In the genomic region with DNA sequence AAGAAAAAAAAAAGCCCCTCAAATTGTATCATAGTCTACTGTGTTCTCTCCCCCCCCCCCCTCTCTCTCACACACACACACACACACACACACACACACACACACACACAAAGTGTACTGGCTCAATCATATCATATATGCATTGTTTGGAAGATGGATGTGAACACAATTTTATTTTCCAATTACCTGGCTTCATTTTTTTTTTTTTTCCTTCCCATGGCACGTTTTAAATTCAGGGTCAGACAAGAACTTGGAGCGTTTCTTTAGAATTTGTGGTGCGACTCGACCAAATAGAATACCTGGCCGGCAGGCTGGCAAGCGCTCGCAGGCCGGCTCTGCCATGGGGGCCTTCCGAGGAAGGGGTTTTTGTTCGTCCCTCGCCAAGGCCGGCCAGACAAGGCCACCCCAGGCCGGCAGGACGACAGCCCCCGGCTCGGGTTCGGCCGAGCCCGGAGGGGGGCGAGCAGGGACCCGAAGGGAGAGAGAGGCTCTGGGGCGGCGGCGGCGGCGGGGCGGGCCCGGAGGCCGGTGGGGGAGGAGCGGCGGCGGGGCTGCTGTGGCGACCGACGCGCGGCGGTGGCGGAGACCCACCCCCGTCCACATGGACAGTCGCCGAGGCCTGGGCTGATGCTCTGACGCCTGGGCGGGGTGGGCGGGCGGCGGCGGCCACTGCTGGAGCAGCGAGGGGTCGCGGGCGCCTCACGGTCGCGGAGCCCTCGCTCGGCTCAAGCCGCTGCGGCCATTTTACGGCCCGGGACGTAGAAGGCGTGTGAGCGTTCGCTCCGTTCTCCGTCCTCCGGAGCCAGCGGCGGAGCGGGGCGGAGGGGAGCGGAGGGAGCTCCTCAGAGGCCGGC, we compare ENCODE assay signal across 8 mouse cellular contexts. TPM values are rescaled to one million over a fixed set of nuclear protein-coding genes. Genes with fewer than 3 reads are reported as not detected.
A peak's percentile ranks its signal among the peaks of the same experiment; 100 is the strongest.
DNase-seq lines count a peak whose midpoint lies in the region; ATAC-seq and TF ChIP-seq lines count a peak whose summit lies in the region.

A gene (plus strand): TSS at position 537 of the 854 bp plus-strand sequence.

- under 1% methylated on average over 57 of the region's 74 CpGs for WGBS in hindbrain, postnatal 0 days

- H3K27me3 ChIP-seq in hindbrain, postnatal 0 days (ENCODE audit: insufficient read depth, low read length) = no peaks in the 10 kb centered on the region

- intact Hi-C loops in left cerebral cortex, postnatal 25 days (cut with DNase I) = loop anchor here (1.0 kb wide), 1 partner anchor 273 kb away; a partner anchor contains a TSS

- no peak for TF ChIP-seq POLR2A in cortical plate, adult 2 months (IDR thresholded peaks at IDR 0.05; ENCODE audit: extremely low read depth, insufficient read depth, low read length)

- peak within 1 kb of the TSS; percentile 100 for H3K9ac ChIP-seq in hindbrain, postnatal 0 days (replicated peaks; ENCODE audit: low read length)

- H3K27ac ChIP-seq in cortical plate, adult 2 months (ENCODE audit: insufficient read depth, low read length) = peak within 1 kb of the TSS; percentile 100
- H3K27ac ChIP-seq in hindbrain, postnatal 0 days = peak within 1 kb of the TSS; percentile 100

- no peaks in the 10 kb centered on the region for H3K9me3 ChIP-seq in hindbrain, postnatal 0 days (ENCODE audit: low read length)

- H3K4me3 ChIP-seq in cortical plate, adult 2 months (ENCODE audit: insufficient read depth, low read length) = peak within 1 kb of the TSS; percentile 96
- peak within 1 kb of the TSS; percentile 96 for H3K4me3 ChIP-seq in hindbrain, postnatal 0 days (ENCODE audit: low read length)

- no peaks in the 10 kb centered on the region for H3K36me3 ChIP-seq in hindbrain, postnatal 0 days (ENCODE audit: insufficient read depth, low read length)

- peaks cover 2% of the 10 kb centered on the region; the same call in 1 of the 2 replicates for H3K4me1 ChIP-seq in cortical plate, adult 2 months (ENCODE audit: control insufficient read depth, insufficient read depth, low read length)
- peaks cover 12% of the 10 kb centered on the region for H3K4me1 ChIP-seq in hindbrain, postnatal 0 days (ENCODE audit: insufficient read depth, low read length)

- ATAC-seq in hindbrain, postnatal 0 days = peak; percentile 92
- peak; percentile 75 for ATAC-seq in megakaryocyte-erythroid progenitor cell, adult 5-6 weeks (replicated peaks; ENCODE audit: low FRiP score, low TSS enrichment, poor library complexity, severe bottlenecking)

- peak within 1 kb of the TSS; percentile 63 for H3K4me2 ChIP-seq in hindbrain, postnatal 0 days (ENCODE audit: low read depth, low read length)

- DNase-seq in adrenal gland, adult (ENCODE audit: inconsistent age in 2 of 2, low spot score in 1 of 2) = peak; percentile 81 to 93
- peak; percentile 82 for DNase-seq in gastrocnemius, postnatal 10 days
- DNase-seq in hindbrain, postnatal 0 days (ENCODE audit: low spot score) = peak; percentile 84
- peak in 1 of 2 experiments; percentile 58 for DNase-seq in left cerebral cortex, postnatal 25 days (ENCODE audit: low spot score in 2 of 2)
- peak; percentile 32 for DNase-seq in skeletal muscle tissue, adult 2 months (ENCODE audit: low read depth, low spot score)
- DNase-seq in yolk sac, embryonic 10.5 days (ENCODE audit: low spot score) = peak; percentile 89

- no peak for TF ChIP-seq CTCF in cortical plate, adult 2 months (IDR thresholded peaks at IDR 0.05; ENCODE audit: extremely low read depth, insufficient read depth, low read length)
- no peak for TF ChIP-seq CTCF in hindbrain, postnatal 0 days (IDR thresholded peaks at IDR 0.05; ENCODE audit: low read depth)

RNA-seq across cellular contexts. Expression of the gene that starts here (rescaled TPM):
- polyA plus RNA-seq in cortical plate, adult 2 months (2012; rRNA removed) = 31.1 and 35.0 TPM in 2 replicates
- total RNA-seq in gastrocnemius, postnatal 10 days (2021) = 10 to 100 TPM; 63.8 to 85.2 TPM
- total RNA-seq in hindbrain, postnatal 0 days (2014; rRNA removed) = 47.9 and 56.3 TPM in 2 replicates
- 42.0 and 42.5 TPM in 2 replicates for polyA plus RNA-seq in hindbrain, postnatal 0 days (2015; fragmentation: Nextera tagmentation; extraction: Ambion mirVana)
- total RNA-seq in left cerebral cortex, postnatal 25 days (2021) = 100 to 1,000 TPM; 104 to 112 TPM
- 143 and 186 TPM in 2 replicates for total RNA-seq in megakaryocyte-erythroid progenitor cell, adult 5-6 weeks (2014; fragmentation: Nextera tagmentation)
- 169 and 190 TPM in 2 replicates for total RNA-seq in megakaryocyte-erythroid progenitor cell, adult 5-6 weeks (2017)
